Mouse (Mus musculus) naive thymus-derived CD4-positive, alpha-beta T cell, adult 5 months (primary cell): ENCODE measurements around the gene Cntn6. TPM values are rescaled to one million over a fixed set of nuclear protein-coding genes. Genes with fewer than 3 reads are reported as not detected.

Experiments
- polyA plus RNA-seq: library from polyadenylated mRNA; unstranded; fragments of 100-300 nt; shearing (Covaris generic); gene quantifications from one replicate; pipeline ENCODE4 v1.2.1, GENCODE M21; 2017

Cntn6 gene
- not detected for polyA plus RNA-seq

GRCm38 (mm10) chr6:104492490-104493431, at the start of gene Cntn6:
TSS of gene Cntn6 (plus strand) at chr6:104492790.

